Mouse (Mus musculus) ES-E14 (cell line): Measurements from ENCODE around the gene Zbtb14. TPM values are rescaled to one million over a fixed set of nuclear protein-coding genes. Genes with fewer than 3 reads are reported as not detected.

Experiments
- DNase-seq: peaks from one replicate; pipeline ENCODE4 v3.0.0-alpha.2; 2013; ENCODE audit warnings: low read depth, low spot score
- H3K27ac ChIP-seq: 2 replicates; pipeline ENCODE4 v1.5.1; 2012; ENCODE audit warnings: low read depth, mild to moderate bottlenecking, low read length, moderate library complexity, mixed read lengths; ENCODE audit not compliant: poor library complexity, insufficient read depth, severe bottlenecking
- H3K36me3 ChIP-seq: 2 replicates; pipeline ENCODE4 v1.6.1; 2012; ENCODE audit warnings: mild to moderate bottlenecking, low read length, moderate library complexity, mixed read lengths; ENCODE audit not compliant: control insufficient read depth, poor library complexity, insufficient read depth, severe bottlenecking
- H3K4me1 ChIP-seq, 2 experiments: fragments of 150-350 bp in 1 of 2; sonication (generic) in 1 of 2; 2 replicates each; pipeline ENCODE4 v1.6.1; 2012; ENCODE audit warnings: low read length in 2 of 2, mild to moderate bottlenecking in 1 of 2, mixed read lengths in 1 of 2; ENCODE audit not compliant: control insufficient read depth in 2 of 2, insufficient read depth in 2 of 2, poor library complexity in 1 of 2
- H3K4me3 ChIP-seq, 2 experiments: fragments of 150-350 bp in 1 of 2; sonication (generic) in 1 of 2; 2 replicates each; pipeline ENCODE4 v1.5.1; 2012; ENCODE audit warnings: low read length in 2 of 2, low read depth in 1 of 2, mild to moderate bottlenecking in 1 of 2, mixed read lengths in 1 of 2; ENCODE audit not compliant: insufficient read depth in 1 of 2, poor library complexity in 1 of 2, severe bottlenecking in 1 of 2
- H3K9ac ChIP-seq: 2 replicates; pipeline ENCODE4 v1.6.1; 2012; ENCODE audit warnings: low read depth, mild to moderate bottlenecking, low read length, mixed read lengths; ENCODE audit not compliant: poor library complexity, insufficient read depth, severe bottlenecking
- H3K9me3 ChIP-seq: fragments of 150-350 bp; sonication (generic); 2 replicates; pipeline ENCODE4 v1.6.1; 2012; ENCODE audit warnings: low read depth, mild to moderate bottlenecking, low read length; ENCODE audit not compliant: control insufficient read depth, insufficient read depth
- CHD2 ChIP-seq: IDR thresholded peaks from 2 replicates; pipeline ENCODE4 v1.6.1; 2014; ENCODE audit warnings: mild to moderate bottlenecking, low read depth, low read length, inconsistent platforms
- HCFC1 ChIP-seq: IDR thresholded peaks from 2 replicates; pipeline ENCODE4 v1.6.1; 2012; ENCODE audit warnings: low read length, inconsistent platforms, borderline replicate concordance; ENCODE audit not compliant: insufficient read depth
- MAFK ChIP-seq: IDR thresholded peaks from 2 replicates; pipeline ENCODE4 v1.6.1; 2014; ENCODE audit warnings: mild to moderate bottlenecking, low read depth, low read length, inconsistent platforms; ENCODE audit not compliant: insufficient read depth
- ZC3H11A ChIP-seq: IDR thresholded peaks from 2 replicates; pipeline ENCODE4 v1.6.1; 2012; ENCODE audit warnings: low read depth, mild to moderate bottlenecking, inconsistent platforms, low read length, borderline replicate concordance
- ZNF384 ChIP-seq: IDR thresholded peaks from 2 replicates; pipeline ENCODE4 v1.6.1; 2012; ENCODE audit warnings: low read depth, low read length, inconsistent platforms
- in situ Hi-C, 2 experiments: fragments of 600-800 bp; cut with MboI; formaldehyde crosslinking; loops; one replicate each; pipeline ENCODE4 v1.15.1; 2025; ENCODE audit warnings: low sequenced_read_pairs in 2 of 2, inconsistent platforms in 1 of 2; ENCODE audit not compliant: unreplicated experiment in 2 of 2
- total RNA-seq: library from RNA; depleted of rRNA; stranded (reverse); fragments of 300-350 nt; gene quantifications from 2 replicates; pipeline ENCODE4 v1.2.3, GENCODE M21; 2012

The Zbtb14 gene
- total RNA-seq, 1 experiment = 7.1 TPM

DNA sequence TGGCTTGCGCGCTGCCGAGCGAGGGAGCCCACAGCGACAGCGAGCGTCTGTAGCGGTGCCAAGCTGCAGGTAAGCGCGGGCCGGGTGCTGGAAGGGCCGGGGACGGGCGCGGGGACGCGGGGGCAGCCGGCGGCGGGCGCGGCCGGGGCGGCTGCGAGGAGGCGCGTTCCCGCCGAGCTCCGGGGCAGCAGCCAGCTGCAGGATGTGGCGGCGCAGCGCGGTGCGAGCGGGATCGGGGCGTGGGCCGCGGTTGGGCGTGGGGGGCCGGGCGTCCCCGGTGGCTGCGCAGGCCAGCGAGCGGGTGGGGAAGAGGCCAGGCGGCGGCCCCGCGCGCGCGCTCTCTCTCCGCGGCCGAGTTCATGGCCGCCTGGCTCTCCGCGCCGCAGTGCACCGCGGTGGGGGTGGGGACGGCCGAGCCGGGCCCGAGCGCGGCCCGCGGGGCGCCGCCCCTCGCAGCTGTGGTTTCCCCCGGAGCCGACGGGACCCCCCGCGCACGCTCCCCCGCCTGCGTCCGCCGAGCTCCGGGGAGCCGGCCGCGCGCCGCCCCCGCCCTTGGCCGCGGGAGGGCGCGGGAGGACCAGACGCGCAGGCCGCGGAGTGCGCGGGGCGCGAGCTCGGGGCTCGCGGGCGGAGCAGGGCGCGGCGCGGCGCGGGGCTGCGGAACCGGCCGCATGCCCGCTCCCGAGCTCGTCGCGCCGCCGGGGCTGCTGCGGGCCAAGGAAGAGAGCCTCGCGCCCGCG, 521 bp downstream of the Zbtb14 start:
- in situ Hi-C loops = no loop called here
- Histone ChIP-seq H3K4me1 (peaks cover 0 to 8% of the 10 kb centered on the region in 2 experiments; a peak in 1 of 4 replicates), H3K27ac (peak overlapping the region; percentile 96), H3K4me3 (peak overlapping the region; percentile 88 to 91), H3K9ac (peak overlapping the region; percentile 90), H3K9me3 (no peaks in the 10 kb centered on the region), H3K36me3 (peaks cover 15% of the 10 kb centered on the region)
- TF ChIP-seq ZNF384 (no peak), ZC3H11A (no peak), MAFK (no peak), HCFC1 (no peak)
- no peak for DNase-seq

GRCm38 (mm10) chr17:69383941-69384665, 1.3 kb downstream of the Zbtb14 start:
- Histone ChIP-seq H3K9me3 (no peaks in the 10 kb centered on the region), H3K27ac (peak overlapping the region; percentile 96), H3K4me1 (peaks cover 0 to 8% of the 10 kb centered on the region in 2 experiments; a peak in 1 of 4 replicates), H3K4me3 (peak overlapping the region; percentile 88 to 91), H3K9ac (peak overlapping the region; percentile 90), H3K36me3 (peaks cover 16% of the 10 kb centered on the region)
- TF ChIP-seq MAFK = no peak
- TF ChIP-seq ZNF384 = no peak
- no peak for TF ChIP-seq CHD2
- no peak for TF ChIP-seq ZC3H11A
- no peak for TF ChIP-seq HCFC1
- peak; percentile 22 for DNase-seq
- in situ Hi-C loops = no loop called here

DNA sequence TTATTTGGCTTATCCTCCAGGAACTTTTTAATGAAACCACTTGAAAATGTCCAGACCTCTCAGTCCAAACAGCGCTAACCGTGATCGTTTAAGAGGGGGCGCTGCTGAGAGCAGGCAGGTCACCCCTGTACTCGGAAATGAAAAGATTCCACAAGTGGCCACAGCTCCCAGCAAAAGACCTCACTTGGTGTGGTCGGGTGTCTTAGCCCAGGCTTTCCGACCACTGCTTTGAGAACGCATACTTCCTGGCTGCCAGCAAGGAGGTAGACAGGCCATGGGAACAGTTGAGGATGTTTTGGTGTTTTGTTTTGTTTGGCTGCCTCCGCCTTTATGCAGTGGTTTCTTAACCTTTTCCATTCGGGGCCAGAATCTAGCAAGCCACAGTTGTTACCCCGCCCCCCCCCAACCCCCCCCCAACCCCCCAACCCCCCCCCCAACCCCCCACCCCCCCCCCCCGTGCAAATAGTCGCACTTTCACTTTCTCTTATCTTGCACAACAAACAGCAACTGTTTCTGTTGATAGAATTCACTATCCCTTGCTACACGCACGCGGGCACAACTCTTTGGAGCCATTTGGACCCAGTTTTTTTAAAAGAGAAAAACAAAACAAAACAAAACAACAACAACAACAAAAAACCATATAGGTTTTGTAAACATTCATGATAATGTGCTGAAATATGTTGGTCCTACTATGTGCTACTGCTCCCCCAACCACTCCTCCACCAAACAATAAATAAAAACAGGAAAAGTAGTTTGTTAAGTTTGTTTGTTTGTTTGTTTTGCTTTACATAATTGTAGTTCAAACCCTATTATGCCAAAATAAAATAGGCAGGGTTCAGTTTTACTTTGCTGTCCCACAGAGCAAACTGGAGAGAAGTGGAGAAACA, 13.5 kb downstream of the Zbtb14 start:
- Histone ChIP-seq H3K36me3 (no peaks in the 10 kb centered on the region), H3K4me1 (peaks cover 0 to 4% of the 10 kb centered on the region in 2 experiments; a peak in 1 of 4 replicates), H3K9me3 (no peaks in the 10 kb centered on the region), H3K27ac (no peak overlapping the region), H3K9ac (no peak overlapping the region), H3K4me3 (no peak overlapping the region)
- in situ Hi-C loops = no loop called here
- no peak for TF ChIP-seq CHD2
- no peak for TF ChIP-seq ZC3H11A
- no peak for TF ChIP-seq MAFK
- DNase-seq = no peak

- in situ Hi-C loops = no loop called here
- DNase-seq = no peak
- TF ChIP-seq CHD2 = no peak
- TF ChIP-seq MAFK = no peak
- no peak for TF ChIP-seq ZNF384
- TF ChIP-seq HCFC1 = no peak
- TF ChIP-seq ZC3H11A = no peak
- no peaks in the 10 kb centered on the region for H3K9me3 ChIP-seq
- peaks cover 0 to 4% of the 10 kb centered on the region in 2 experiments; a peak in 1 of 4 replicates for H3K4me1 ChIP-seq
- no peak overlapping the region for H3K27ac ChIP-seq
- no peak overlapping the region for H3K4me3 ChIP-seq
- H3K9ac ChIP-seq = no peak overlapping the region
- no peaks in the 10 kb centered on the region for H3K36me3 ChIP-seq
Measured at GRCm38 (mm10) chr17:69397163-69397562, 14.3 kb downstream of the Zbtb14 start.
